Mouse (Mus musculus) megakaryocyte, embryonic 14.5 days (primary cell): ENCODE data around the gene Cnnm4. TPM values are rescaled to one million over a fixed set of nuclear protein-coding genes. Genes with fewer than 3 reads are reported as not detected.

ENCODE experiments used
- H3K27me3 ChIP-seq: replicated peaks from 2 replicates; pipeline ENCODE3; 2012; ENCODE audit warnings: inconsistent platforms
- H3K36me3 ChIP-seq: replicated peaks from 2 replicates; pipeline ENCODE3; 2012; ENCODE audit warnings: low read length, inconsistent platforms, mixed read lengths
- H3K4me1 ChIP-seq: 2 replicates; pipeline ENCODE4 v1.6.1; 2012; ENCODE audit warnings: inconsistent platforms
- H3K4me3 ChIP-seq: replicated peaks from 2 replicates; pipeline ENCODE3; 2012; ENCODE audit warnings: moderate library complexity, mild to moderate bottlenecking, inconsistent platforms
- H3K9me3 ChIP-seq: 2 replicates; pipeline ENCODE4 v1.6.1; 2012; ENCODE audit warnings: inconsistent platforms
- FLI1 ChIP-seq: IDR thresholded peaks from 2 replicates; pipeline ENCODE4 v1.6.1; 2012; ENCODE audit warnings: low read length, inconsistent platforms, mixed read lengths
- GATA1 ChIP-seq: IDR thresholded peaks from 3 replicates; pipeline ENCODE4 v1.6.1; 2012; ENCODE audit warnings: mixed read lengths, low read length, inconsistent platforms, borderline replicate concordance
- polyA plus RNA-seq: library from polyadenylated mRNA; stranded (reverse); fragments of >175 nt; gene quantifications from 2 replicates; pipeline ENCODE4 v1.2.3, GENCODE M21; 2012; ENCODE audit warnings: low replicate concordance; ENCODE audit not compliant: insufficient read depth

Gene Cnnm4
- polyA plus RNA-seq, 1 experiment = 7.7 TPM

DNA sequence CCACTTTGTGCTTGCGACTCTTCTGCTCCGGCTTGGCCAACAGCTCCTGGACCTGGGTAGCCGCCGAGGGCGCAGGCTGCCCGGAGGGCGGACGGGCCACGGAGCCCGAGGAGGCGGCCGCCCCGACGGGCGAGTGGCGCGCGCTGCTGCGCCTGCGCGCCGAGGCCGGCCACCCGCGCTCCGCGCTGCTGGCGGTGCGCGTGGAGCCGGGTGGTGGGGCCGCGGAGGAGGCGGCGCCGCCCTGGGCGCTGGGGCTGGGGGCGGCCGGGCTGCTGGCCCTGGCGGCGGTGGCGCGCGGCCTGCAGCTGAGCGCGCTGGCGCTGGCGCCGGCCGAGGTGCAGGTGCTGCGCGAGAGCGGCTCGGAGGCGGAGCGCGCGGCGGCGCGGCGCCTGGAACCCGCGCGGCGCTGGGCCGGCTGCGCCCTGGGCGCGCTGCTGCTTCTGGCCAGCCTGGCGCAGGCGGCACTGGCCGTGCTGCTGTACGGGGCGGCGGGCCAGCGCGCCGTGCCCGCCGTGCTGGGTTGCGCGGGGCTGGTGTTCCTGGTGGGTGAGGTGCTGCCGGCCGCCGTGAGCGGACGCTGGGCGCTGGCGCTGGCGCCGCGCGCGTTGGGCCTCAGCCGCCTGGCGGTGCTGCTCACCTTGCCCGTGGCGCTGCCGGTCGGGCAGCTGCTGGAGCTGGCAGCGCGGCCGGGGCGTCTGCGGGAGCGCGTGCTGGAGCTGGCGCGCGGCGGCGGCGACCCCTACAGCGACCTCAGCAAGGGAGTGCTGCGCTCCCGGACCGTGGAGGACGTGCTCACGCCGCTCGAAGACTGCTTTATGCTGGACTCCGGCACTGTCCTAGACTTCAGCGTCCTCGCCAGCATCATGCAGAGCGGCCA, 40.9 kb downstream of the Cnnm4 start:
- no peaks in the 10 kb centered on the region for H3K9me3 ChIP-seq
- TF ChIP-seq GATA1 (no peak), FLI1 (no peak)
- peaks cover 27% of the 10 kb centered on the region for H3K4me1 ChIP-seq
- H3K4me3 ChIP-seq = peak overlapping the region; percentile 99
- H3K36me3 ChIP-seq = peaks cover 48% of the 10 kb centered on the region
- H3K27me3 ChIP-seq = no peaks in the 10 kb centered on the region

- H3K4me3 ChIP-seq = peak overlapping the region; percentile 99
- H3K4me1 ChIP-seq = peaks cover 27% of the 10 kb centered on the region
- no peak for TF ChIP-seq GATA1
- no peak for TF ChIP-seq FLI1
- H3K27me3 ChIP-seq = no peaks in the 10 kb centered on the region
- H3K36me3 ChIP-seq = peaks cover 46% of the 10 kb centered on the region
- H3K9me3 ChIP-seq = no peaks in the 10 kb centered on the region
Measured at GRCm38 (mm10) chr1:36512966-36513280, 41.5 kb downstream of the Cnnm4 start.

DNA sequence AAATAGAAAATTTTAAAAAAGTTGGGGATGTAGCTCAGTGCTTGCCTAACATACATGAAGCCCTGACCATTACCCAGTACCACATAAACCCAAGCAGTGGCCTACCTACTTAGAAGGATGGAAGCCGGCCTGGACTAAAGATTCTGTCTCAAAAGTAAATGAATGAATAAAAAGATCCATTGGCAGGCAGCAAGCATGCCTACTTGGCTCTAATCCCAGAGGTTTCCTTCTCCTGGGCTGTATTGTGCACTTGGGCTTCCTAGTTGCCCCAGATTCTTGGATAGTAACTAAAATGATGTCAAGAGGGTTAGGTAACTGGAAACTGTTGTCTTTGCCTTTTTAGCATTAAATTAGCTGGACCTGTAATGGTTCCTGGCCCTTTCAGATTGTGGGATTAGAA, 41.9 kb downstream of the Cnnm4 start:
- no peak for TF ChIP-seq GATA1
- no peak for TF ChIP-seq FLI1
- H3K4me1 ChIP-seq = peaks cover 27% of the 10 kb centered on the region
- H3K27me3 ChIP-seq = no peaks in the 10 kb centered on the region
- peaks cover 46% of the 10 kb centered on the region for H3K36me3 ChIP-seq
- H3K9me3 ChIP-seq = no peaks in the 10 kb centered on the region
- H3K4me3 ChIP-seq = peak overlapping the region; percentile 99

- Histone ChIP-seq H3K36me3 (peaks cover 50% of the 10 kb centered on the region), H3K27me3 (no peaks in the 10 kb centered on the region), H3K4me1 (peaks cover 27% of the 10 kb centered on the region), H3K4me3 (peak overlapping the region; percentile 99), H3K9me3 (no peaks in the 10 kb centered on the region)
- TF ChIP-seq GATA1 (no peak), FLI1 (no peak)
Measured at GRCm38 (mm10) chr1:36513718-36514117, 42.3 kb downstream of the Cnnm4 start.

- peaks cover 83% of the 10 kb centered on the region for H3K36me3 ChIP-seq
- H3K27me3 ChIP-seq = no peaks in the 10 kb centered on the region
- H3K4me3 ChIP-seq = no peak overlapping the region
- H3K9me3 ChIP-seq = no peaks in the 10 kb centered on the region
- H3K4me1 ChIP-seq = peaks cover 19% of the 10 kb centered on the region
- no peak for TF ChIP-seq FLI1
- no peak for TF ChIP-seq GATA1
Measured at GRCm38 (mm10) chr1:36518259-36518658, 46.8 kb downstream of the Cnnm4 start.

DNA sequence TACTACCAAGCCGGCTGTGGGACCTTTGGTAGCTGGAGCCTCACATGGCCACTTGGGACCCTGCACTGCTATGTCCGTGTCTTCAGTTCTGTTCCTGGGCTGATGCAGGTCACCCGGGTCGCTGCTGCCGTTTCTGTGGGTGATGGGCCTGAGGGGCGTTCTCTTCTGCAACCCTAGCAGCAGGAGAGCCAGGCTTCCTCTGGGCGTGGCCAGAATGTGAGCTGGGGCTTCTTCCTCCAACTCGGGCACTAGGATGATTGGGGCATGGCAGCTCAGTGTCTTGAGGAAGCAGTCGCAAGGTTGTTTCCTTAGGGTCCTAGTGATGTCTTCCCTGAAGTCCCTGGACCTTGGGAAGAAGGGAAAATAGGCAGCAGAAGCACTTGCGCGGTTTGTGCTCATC, 48.2 kb downstream of the Cnnm4 start:
- Histone ChIP-seq H3K27me3 (no peaks in the 10 kb centered on the region), H3K36me3 (peaks cover 91% of the 10 kb centered on the region), H3K4me1 (peaks cover 10% of the 10 kb centered on the region), H3K9me3 (no peaks in the 10 kb centered on the region), H3K4me3 (no peak overlapping the region)
- TF ChIP-seq GATA1 (no peak), FLI1 (no peak)

- Histone ChIP-seq H3K4me3 (no peak overlapping the region), H3K36me3 (peaks cover 96% of the 10 kb centered on the region), H3K27me3 (no peaks in the 10 kb centered on the region), H3K4me1 (peaks cover 5% of the 10 kb centered on the region; the same call in 1 of the 2 replicates), H3K9me3 (no peaks in the 10 kb centered on the region)
- TF ChIP-seq FLI1 (no peak), GATA1 (no peak)
Measured at GRCm38 (mm10) chr1:36522210-36522609, 50.8 kb downstream of the Cnnm4 start.

GRCm38 (mm10) chr1:36523332-36524013, 52.1 kb downstream of the Cnnm4 start:
- no peaks in the 10 kb centered on the region for H3K9me3 ChIP-seq
- H3K4me1 ChIP-seq = peaks cover 5% of the 10 kb centered on the region; the same call in 1 of the 2 replicates
- no peaks in the 10 kb centered on the region for H3K27me3 ChIP-seq
- peaks cover 90% of the 10 kb centered on the region for H3K36me3 ChIP-seq
- H3K4me3 ChIP-seq = no peak overlapping the region
- TF ChIP-seq GATA1 = no peak
- TF ChIP-seq FLI1 = no peak

DNA sequence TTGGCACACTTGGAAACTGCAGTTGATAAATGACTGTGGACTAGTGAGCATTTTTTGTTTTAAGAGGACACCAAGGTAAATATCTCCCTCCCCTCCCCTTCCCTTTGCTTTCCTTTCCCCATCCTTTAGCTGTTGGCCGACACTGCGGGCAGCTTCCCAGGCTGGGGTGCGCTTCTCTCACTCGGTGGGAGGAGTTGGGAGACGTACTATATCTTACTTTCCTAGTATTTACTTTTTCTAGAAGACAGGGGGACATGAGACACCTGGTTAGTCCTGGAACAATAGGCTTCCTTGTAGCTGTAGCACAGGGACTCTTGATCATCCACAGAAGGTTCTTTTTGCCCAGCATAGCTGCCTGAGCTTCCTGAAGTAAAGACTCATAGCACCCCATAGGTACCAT, 52.6 kb downstream of the Cnnm4 start:
- no peak for TF ChIP-seq FLI1
- no peak for TF ChIP-seq GATA1
- no peak overlapping the region for H3K4me3 ChIP-seq
- 0 out of 2 replicates have a peak, but pooled peaks cover 5% of the 10 kb centered on the region for H3K4me1 ChIP-seq
- peaks cover 84% of the 10 kb centered on the region for H3K36me3 ChIP-seq
- no peaks in the 10 kb centered on the region for H3K27me3 ChIP-seq
- no peaks in the 10 kb centered on the region for H3K9me3 ChIP-seq

- TF ChIP-seq FLI1 (no peak), GATA1 (no peak)
- Histone ChIP-seq H3K27me3 (no peaks in the 10 kb centered on the region), H3K9me3 (no peaks in the 10 kb centered on the region), H3K4me3 (no peak overlapping the region), H3K36me3 (peaks cover 81% of the 10 kb centered on the region), H3K4me1 (0 out of 2 replicates have a peak, but pooled peaks cover 5% of the 10 kb centered on the region)
Measured at GRCm38 (mm10) chr1:36525774-36526173, 54.4 kb downstream of the Cnnm4 start.
